Mouse (Mus musculus) neural tube, embryonic 11.5 days (tissue): ENCODE results near the gene Twf1. TPM values are rescaled to one million over a fixed set of nuclear protein-coding genes. Genes with fewer than 3 reads are reported as not detected.

Source experiments
- ATAC-seq: fragments of 200-750 bp; cut with Nextera tagmentation; 2 replicates; pipeline ENCODE4 v1.8.0; 2017; ENCODE audit warnings: moderate number of reproducible peaks, mild to moderate bottlenecking, moderate TSS enrichment, moderate library complexity; ENCODE audit not compliant: insufficient read depth, low FRiP score, low TSS enrichment
- DNase-seq: peaks from one replicate; pipeline ENCODE4 v3.0.0-alpha.2; 2015; ENCODE audit warnings: low spot score
- H3K27ac ChIP-seq: fragments of 300-500 bp; sonication (generic); 2 replicates; pipeline ENCODE4 v1.5.1; 2014; ENCODE audit warnings: low read depth, mild to moderate bottlenecking, low read length
- H3K27me3 ChIP-seq: fragments of 300-500 bp; sonication (generic); 2 replicates; pipeline ENCODE4 v1.6.1; 2014; ENCODE audit warnings: mild to moderate bottlenecking, low read length, mixed read lengths; ENCODE audit not compliant: control insufficient read depth, insufficient read depth
- H3K36me3 ChIP-seq: fragments of 300-500 bp; sonication (generic); 2 replicates; pipeline ENCODE4 v1.6.1; 2014; ENCODE audit warnings: mild to moderate bottlenecking, low read length, moderate library complexity, mixed read lengths; ENCODE audit not compliant: control insufficient read depth, insufficient read depth
- H3K4me1 ChIP-seq: fragments of 300-500 bp; sonication (generic); 2 replicates; pipeline ENCODE4 v1.6.1; 2014; ENCODE audit warnings: low read length, mixed read lengths; ENCODE audit not compliant: control insufficient read depth, insufficient read depth
- H3K4me2 ChIP-seq: fragments of 300-500 bp; sonication (generic); 2 replicates; pipeline ENCODE4 v1.6.1; 2014; ENCODE audit warnings: low read depth, mild to moderate bottlenecking, moderate library complexity
- H3K4me3 ChIP-seq: fragments of 300-500 bp; sonication (generic); 2 replicates; pipeline ENCODE4 v1.5.1; 2014; ENCODE audit warnings: low read depth, low read length
- H3K9ac ChIP-seq: fragments of 300-500 bp; sonication (generic); 2 replicates; pipeline ENCODE4 v1.6.1; 2014; ENCODE audit warnings: mild to moderate bottlenecking, low read length
- H3K9me3 ChIP-seq: fragments of 300-500 bp; sonication (generic); 2 replicates; pipeline ENCODE4 v1.6.1; 2016; ENCODE audit warnings: low read length; ENCODE audit not compliant: control insufficient read depth
- WGBS: fragments of 180-500 bp; shearing (Covaris S2); extraction: QIAGEN DNeasy Blood & Tissue Kit; methylation state at CpG from one replicate; pipeline ENCODE4 v1.1.7; 2014; 5-methylcytosine and 5-hydroxymethylcytosine counted together
- polyA plus RNA-seq: library from polyadenylated mRNA; unstranded; fragments of >200 nt; fragmentation: Nextera tagmentation; extraction: Ambion mirVana; gene quantifications from 2 replicates; pipeline ENCODE4 v1.2.1, GENCODE M21; 2014

Gene Twf1
- polyA plus RNA-seq, 1 experiment from 2014 or later, result 107 TPM

- no peak overlapping the region for H3K4me2 ChIP-seq
- H3K27me3 ChIP-seq, result no peaks in the 10 kb centered on the region
- no peak overlapping the region for H3K9ac ChIP-seq
- ATAC-seq, result no peak
- H3K4me1 ChIP-seq, result no peaks in the 10 kb centered on the region
- DNase-seq, result no peak
- no peaks in the 10 kb centered on the region for H3K36me3 ChIP-seq
- H3K4me3 ChIP-seq, result no peak overlapping the region
- H3K27ac ChIP-seq, result no peak overlapping the region
- 91% methylated on average over 11 of the region's 11 CpGs for WGBS
- H3K9me3 ChIP-seq, result no peaks in the 10 kb centered on the region
These were observed 26.3 kb upstream of the Twf1 start for GRCm38 (mm10) chr15:94616036-94616435.

GRCm38 (mm10) chr15:94607768-94608167 is 18.1 kb upstream of the Twf1 start:
- Histone ChIP-seq H3K36me3 (no peaks in the 10 kb centered on the region), H3K4me3 (no peak overlapping the region), H3K27me3 (no peaks in the 10 kb centered on the region), H3K9me3 (no peaks in the 10 kb centered on the region), H3K4me1 (no peaks in the 10 kb centered on the region), H3K27ac (no peak overlapping the region), H3K4me2 (no peak overlapping the region), H3K9ac (no peak overlapping the region)
- no peak for DNase-seq
- WGBS, result 94% methylated on average over 8 of the region's 8 CpGs
- ATAC-seq, result no peak

DNA sequence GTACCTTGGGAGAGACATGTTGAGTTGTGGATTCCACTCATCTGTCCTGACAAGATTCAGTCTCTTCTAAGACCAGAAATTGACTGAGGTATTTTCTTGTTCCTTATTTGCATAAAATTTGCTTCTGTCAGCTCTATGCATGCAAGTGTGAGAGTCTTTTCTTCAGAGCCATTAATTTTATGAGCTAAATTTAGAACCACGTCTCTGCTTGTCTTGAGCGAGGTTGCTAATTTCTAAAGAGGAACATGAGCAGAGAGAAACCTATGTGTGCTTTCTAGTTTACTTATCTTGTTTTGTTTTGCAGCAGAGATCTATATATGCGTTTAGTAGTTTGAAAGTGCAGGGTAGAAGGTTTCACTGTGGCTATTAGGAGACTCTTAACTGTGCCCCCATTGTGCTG is 12.8 kb upstream of the Twf1 start:
- DNase-seq (no peak), ATAC-seq (no peak)
- Histone ChIP-seq H3K27me3 (no peaks in the 10 kb centered on the region), H3K9me3 (no peaks in the 10 kb centered on the region), H3K27ac (no peak overlapping the region), H3K4me2 (no peak overlapping the region), H3K9ac (no peak overlapping the region), H3K4me3 (no peak overlapping the region), H3K36me3 (no peaks in the 10 kb centered on the region), H3K4me1 (no peaks in the 10 kb centered on the region)
- 68% methylated on average over 3 of the region's 3 CpGs for WGBS

GRCm38 (mm10) chr15:94601339-94601738 is 11.7 kb upstream of the Twf1 start:
- WGBS, result 24% methylated on average over 3 of the region's 3 CpGs
- ATAC-seq (no peak), DNase-seq (peak; percentile 55)
- no peak overlapping the region for H3K4me3 ChIP-seq
- H3K36me3 ChIP-seq, result no peaks in the 10 kb centered on the region
- no peaks in the 10 kb centered on the region for H3K4me1 ChIP-seq
- H3K9me3 ChIP-seq, result no peaks in the 10 kb centered on the region
- H3K27ac ChIP-seq, result no peak overlapping the region
- H3K27me3 ChIP-seq, result no peaks in the 10 kb centered on the region
- H3K9ac ChIP-seq, result no peak overlapping the region
- no peak overlapping the region for H3K4me2 ChIP-seq

- WGBS, result 84% methylated on average over 11 of the region's 11 CpGs
- no peak for ATAC-seq
- no peaks in the 10 kb centered on the region for H3K4me1 ChIP-seq
- H3K9me3 ChIP-seq, result no peaks in the 10 kb centered on the region
- no peak overlapping the region for H3K4me3 ChIP-seq
- DNase-seq, result no peak
- H3K27me3 ChIP-seq, result no peaks in the 10 kb centered on the region
- no peak overlapping the region for H3K4me2 ChIP-seq
- H3K9ac ChIP-seq, result no peak overlapping the region
- H3K27ac ChIP-seq, result no peak overlapping the region
- no peaks in the 10 kb centered on the region for H3K36me3 ChIP-seq
These were observed 10.5 kb upstream of the Twf1 start for GRCm38 (mm10) chr15:94600145-94600707.

GRCm38 (mm10) chr15:94593586-94593985 is 3.9 kb upstream of the Twf1 start:
- H3K36me3 ChIP-seq, result no peaks in the 10 kb centered on the region
- H3K27me3 ChIP-seq, result no peaks in the 10 kb centered on the region
- no peak for DNase-seq
- H3K4me2 ChIP-seq, result no peak overlapping the region
- H3K9me3 ChIP-seq, result no peaks in the 10 kb centered on the region
- no peaks in the 10 kb centered on the region for H3K4me1 ChIP-seq
- no peak overlapping the region for H3K4me3 ChIP-seq
- 72% methylated on average over 1 of the region's 1 CpGs for WGBS
- no peak for ATAC-seq
- no peak overlapping the region for H3K9ac ChIP-seq
- no peak overlapping the region for H3K27ac ChIP-seq

DNA sequence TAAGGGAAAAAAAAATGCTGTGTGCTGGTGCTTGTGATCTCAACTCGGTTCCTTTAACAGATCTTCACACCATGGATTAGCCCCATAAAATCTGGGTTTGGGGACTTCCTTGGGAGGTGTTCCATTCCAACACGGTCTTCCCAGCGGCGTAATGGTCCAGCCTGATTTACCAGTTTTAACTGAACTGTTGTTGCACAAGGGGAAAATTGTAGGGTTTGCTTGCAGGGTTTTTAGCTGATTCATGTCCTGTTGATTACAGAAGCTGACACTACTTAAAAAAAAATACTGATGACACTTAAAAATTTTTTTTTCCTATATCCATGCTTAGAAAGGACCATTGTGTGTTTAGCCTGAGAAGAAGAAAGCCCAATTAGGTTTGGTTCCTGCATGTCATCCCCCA is 1.7 kb upstream of the Twf1 start:
- H3K36me3 ChIP-seq, result no peaks in the 10 kb centered on the region
- ATAC-seq, result no peak
- no peak overlapping the region for H3K4me2 ChIP-seq
- no peaks in the 10 kb centered on the region for H3K27me3 ChIP-seq
- 64% methylated on average over 4 of the region's 4 CpGs for WGBS
- H3K4me3 ChIP-seq, result no peak overlapping the region
- H3K27ac ChIP-seq, result no peak overlapping the region
- no peak for DNase-seq
- no peaks in the 10 kb centered on the region for H3K4me1 ChIP-seq
- H3K9ac ChIP-seq, result no peak overlapping the region
- H3K9me3 ChIP-seq, result no peaks in the 10 kb centered on the region

DNA sequence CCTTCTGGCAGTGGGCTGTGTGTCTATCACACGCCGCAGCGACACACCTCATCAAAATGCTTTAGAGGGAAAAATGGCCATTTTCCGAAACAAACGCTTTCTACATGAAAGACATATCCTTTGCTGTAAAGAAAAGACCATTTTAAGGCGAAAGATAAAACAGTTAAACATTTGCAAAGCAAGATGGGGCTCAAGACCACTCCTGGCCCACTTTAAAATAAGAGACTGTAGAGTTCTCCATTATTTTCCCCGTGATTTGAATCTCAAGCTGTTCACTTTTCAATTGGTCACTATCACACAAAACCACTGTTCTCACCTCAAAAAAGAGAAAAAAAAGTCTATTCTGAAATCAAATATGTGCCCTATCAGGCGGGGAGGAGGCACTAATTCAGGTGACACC is 394 bp upstream of the Twf1 start:
- peak overlapping the region; percentile 32 for H3K4me2 ChIP-seq
- H3K27ac ChIP-seq, result no peak overlapping the region
- peak; percentile 20; the same call in 1 of the 2 replicates for ATAC-seq
- H3K4me3 ChIP-seq, result peak overlapping the region; percentile 94
- no peaks in the 10 kb centered on the region for H3K27me3 ChIP-seq
- WGBS, result 14% methylated on average over 8 of the region's 8 CpGs
- 0 out of 2 replicates have a peak, but pooled peaks cover under 1% of the 10 kb centered on the region for H3K36me3 ChIP-seq
- no peaks in the 10 kb centered on the region for H3K9me3 ChIP-seq
- no peak for DNase-seq
- H3K9ac ChIP-seq, result no peak overlapping the region
- H3K4me1 ChIP-seq, result no peaks in the 10 kb centered on the region

- peaks cover 11% of the 10 kb centered on the region for H3K36me3 ChIP-seq
- no peak overlapping the region for H3K9ac ChIP-seq
- no peaks in the 10 kb centered on the region for H3K4me1 ChIP-seq
- 88% methylated on average over 9 of the region's 9 CpGs for WGBS
- DNase-seq (no peak), ATAC-seq (no peak)
- peak overlapping the region; percentile 72 for H3K4me2 ChIP-seq
- no peak overlapping the region for H3K4me3 ChIP-seq
- H3K27me3 ChIP-seq, result no peaks in the 10 kb centered on the region
- no peaks in the 10 kb centered on the region for H3K9me3 ChIP-seq
- no peak overlapping the region for H3K27ac ChIP-seq
These were observed 1.6 kb downstream of the Twf1 start for GRCm38 (mm10) chr15:94587826-94588715.
